Mouse (Mus musculus) lung, adult 18-20 months (tissue): ENCODE data around the gene Plaa.
A peak's percentile ranks its signal among the peaks of the same experiment; 100 is the strongest.

Experiments used
- DNase-seq, 2 experiments: peaks; one replicate each; pipeline ENCODE4 v3.0.0; 2022; ENCODE audit warnings: mixed read lengths in 2 of 2

Gene Plaa

GRCm38 (mm10) chr4:94554955-94555494 lies 48.0 kb downstream of the Plaa start:
- DNase-seq = no peak

GRCm38 (mm10) chr4:94544321-94544720 lies 58.7 kb downstream of the Plaa start:
- no peak for DNase-seq

GRCm38 (mm10) chr4:94543041-94543440 lies 60.0 kb downstream of the Plaa start:
- DNase-seq = no peak

GRCm38 (mm10) chr4:94533205-94533604 lies 69.8 kb downstream of the Plaa start:
- DNase-seq = no peak

GRCm38 (mm10) chr4:94529448-94529847 lies 73.6 kb downstream of the Plaa start:
- DNase-seq = no peak

GRCm38 (mm10) chr4:94523321-94523720 lies 79.7 kb downstream of the Plaa start:
- no peak for DNase-seq

GRCm38 (mm10) chr4:94517631-94518030 lies 85.4 kb downstream of the Plaa start:
- DNase-seq = peak in 1 of 2 experiments; percentile 14
